Mouse (Mus musculus): Measurements from ENCODE around the gene Cd40.

DNA sequence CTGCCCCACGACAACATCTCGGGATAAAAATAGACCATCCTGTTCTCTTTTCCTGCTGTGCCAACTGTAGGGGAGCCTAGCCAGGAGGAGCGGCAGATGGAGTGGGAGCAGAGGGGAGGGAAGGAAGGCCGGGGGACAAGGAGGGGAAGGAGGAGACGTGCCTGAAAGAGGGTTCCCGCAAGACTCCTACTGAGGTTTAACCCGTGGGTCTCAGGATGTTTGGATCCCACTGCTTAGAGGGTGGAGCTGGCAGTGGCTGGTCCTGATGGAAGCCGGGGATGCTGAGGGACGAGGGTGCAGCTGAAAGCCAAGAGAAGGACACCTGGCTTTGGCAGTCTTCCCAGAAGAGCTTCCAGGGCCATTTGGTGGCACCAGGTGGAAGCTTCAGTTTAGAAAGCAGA, 18.0 kb downstream of the Cd40 start:
- no peak for TF ChIP-seq REST (IDR thresholded peaks at IDR 0.05; ENCODE audit: insufficient read depth, insufficient read length)
- no peak for TF ChIP-seq POLR2A (IDR thresholded peaks at IDR 0.05; ENCODE audit: insufficient read length, low read depth)
- TF ChIP-seq POLR2AphosphoS2 (IDR thresholded peaks at IDR 0.05; ENCODE audit: insufficient read length, low read depth) = no peak
- no peak for TF ChIP-seq MAX (IDR thresholded peaks at IDR 0.05; ENCODE audit: low read depth)
- TF ChIP-seq USF1 (IDR thresholded peaks at IDR 0.05; ENCODE audit: low read depth) = no peak
- no peak for TF ChIP-seq TCF3 (IDR thresholded peaks at IDR 0.05; ENCODE audit: insufficient read length, low read depth)
- no peak for TF ChIP-seq CEBPB (IDR thresholded peaks at IDR 0.05; ENCODE audit: insufficient read depth, poor library complexity, severe bottlenecking)
- TF ChIP-seq E2F4 (IDR thresholded peaks at IDR 0.05; ENCODE audit: insufficient read depth) = no peak
- TF ChIP-seq TCF12 (IDR thresholded peaks at IDR 0.05; ENCODE audit: insufficient read depth, poor library complexity, severe bottlenecking) = no peak
- no peak for TF ChIP-seq MYOG (IDR thresholded peaks at IDR 0.05; ENCODE audit: control insufficient read depth in 1 of 3, insufficient read depth in 1 of 3, insufficient read length in 2 of 3, low read depth in 2 of 3)
